Mouse (Mus musculus): ENCODE results near the gene Rbm20. TPM values are rescaled to one million over a fixed set of nuclear protein-coding genes. Genes with fewer than 3 reads are reported as not detected.

The Rbm20 gene
- total and polyA plus RNA-seq, 2 experiments from 2014 or later = 0.86 to 1.9 TPM

GRCm38 (mm10) chr19:53894538-53895121 lies 217.5 kb downstream of the Rbm20 start:
- no peak for TF ChIP-seq CTCF (IDR thresholded peaks at IDR 0.05; ENCODE audit: low read depth)
- H3K9me3 ChIP-seq (ENCODE audit: low read length) = no peaks in the 10 kb centered on the region
- no peak overlapping the region for H3K4me3 ChIP-seq (ENCODE audit: low read length)
- DNase-seq (ENCODE audit: low spot score) = no peak
- H3K27ac ChIP-seq = 0 out of 2 replicates have a peak overlapping the region, but pooled peaks have one; percentile 33
- 75% methylated on average over 12 of the region's 12 CpGs for WGBS
- H3K4me2 ChIP-seq (ENCODE audit: low read depth, low read length) = no peak overlapping the region
- no peaks in the 10 kb centered on the region for H3K4me1 ChIP-seq (ENCODE audit: insufficient read depth, low read length)
- H3K36me3 ChIP-seq (ENCODE audit: insufficient read depth, low read length) = no peaks in the 10 kb centered on the region
- H3K27me3 ChIP-seq (ENCODE audit: insufficient read depth, low read length) = no peaks in the 10 kb centered on the region
- H3K9ac ChIP-seq (replicated peaks; ENCODE audit: low read length) = no peak overlapping the region
- no peak for ATAC-seq

- H3K4me2 ChIP-seq (ENCODE audit: low read depth, low read length) = no peak overlapping the region
- no peaks in the 10 kb centered on the region for H3K36me3 ChIP-seq (ENCODE audit: insufficient read depth, low read length)
- 77% methylated on average over 5 of the region's 5 CpGs for WGBS
- H3K4me3 ChIP-seq (ENCODE audit: low read length) = no peak overlapping the region
- no peak for DNase-seq (ENCODE audit: low spot score)
- TF ChIP-seq CTCF (IDR thresholded peaks at IDR 0.05; ENCODE audit: low read depth) = no peak
- H3K27me3 ChIP-seq (ENCODE audit: insufficient read depth, low read length) = no peaks in the 10 kb centered on the region
- peaks cover 7% of the 10 kb centered on the region for H3K4me1 ChIP-seq (ENCODE audit: insufficient read depth, low read length)
- no peaks in the 10 kb centered on the region for H3K9me3 ChIP-seq (ENCODE audit: low read length)
- no peak for ATAC-seq
- no peak overlapping the region for H3K27ac ChIP-seq
- H3K9ac ChIP-seq (replicated peaks; ENCODE audit: low read length) = no peak overlapping the region
Measured at GRCm38 (mm10) chr19:53898046-53898445, 220.9 kb downstream of the Rbm20 start.

- ATAC-seq = no peak
- H3K4me3 ChIP-seq (ENCODE audit: low read length) = no peak overlapping the region
- 76% methylated on average over 4 of the region's 4 CpGs for WGBS
- peaks cover 7% of the 10 kb centered on the region for H3K4me1 ChIP-seq (ENCODE audit: insufficient read depth, low read length)
- H3K27ac ChIP-seq = no peak overlapping the region
- H3K9ac ChIP-seq (replicated peaks; ENCODE audit: low read length) = no peak overlapping the region
- no peak for DNase-seq (ENCODE audit: low spot score)
- no peaks in the 10 kb centered on the region for H3K36me3 ChIP-seq (ENCODE audit: insufficient read depth, low read length)
- TF ChIP-seq CTCF (IDR thresholded peaks at IDR 0.05; ENCODE audit: low read depth) = no peak
- no peaks in the 10 kb centered on the region for H3K9me3 ChIP-seq (ENCODE audit: low read length)
- no peaks in the 10 kb centered on the region for H3K27me3 ChIP-seq (ENCODE audit: insufficient read depth, low read length)
- no peak overlapping the region for H3K4me2 ChIP-seq (ENCODE audit: low read depth, low read length)
Measured at GRCm38 (mm10) chr19:53898498-53898897, 221.4 kb downstream of the Rbm20 start.

- no peak overlapping the region for H3K4me3 ChIP-seq (ENCODE audit: low read length)
- no peaks in the 10 kb centered on the region for H3K9me3 ChIP-seq (ENCODE audit: low read length)
- H3K9ac ChIP-seq (replicated peaks; ENCODE audit: low read length) = no peak overlapping the region
- H3K4me1 ChIP-seq (ENCODE audit: insufficient read depth, low read length) = peaks cover 7% of the 10 kb centered on the region
- no peak for ATAC-seq
- DNase-seq (ENCODE audit: low spot score) = no peak
- no peak overlapping the region for H3K4me2 ChIP-seq (ENCODE audit: low read depth, low read length)
- H3K27ac ChIP-seq = no peak overlapping the region
- 84% methylated on average over 25 of the region's 25 CpGs for WGBS
- H3K27me3 ChIP-seq (ENCODE audit: insufficient read depth, low read length) = no peaks in the 10 kb centered on the region
- no peak for TF ChIP-seq CTCF (IDR thresholded peaks at IDR 0.05; ENCODE audit: low read depth)
- H3K36me3 ChIP-seq (ENCODE audit: insufficient read depth, low read length) = no peaks in the 10 kb centered on the region
Measured at GRCm38 (mm10) chr19:53898970-53899900, 222.1 kb downstream of the Rbm20 start.

GRCm38 (mm10) chr19:53899941-53900610 lies 223.0 kb downstream of the Rbm20 start:
- Histone ChIP-seq H3K36me3 (ENCODE audit: insufficient read depth, low read length) (no peaks in the 10 kb centered on the region), H3K4me2 (ENCODE audit: low read depth, low read length) (no peak overlapping the region), H3K4me1 (ENCODE audit: insufficient read depth, low read length) (peaks cover 7% of the 10 kb centered on the region), H3K9ac (replicated peaks; ENCODE audit: low read length) (no peak overlapping the region), H3K27ac (no peak overlapping the region), H3K4me3 (ENCODE audit: low read length) (no peak overlapping the region), H3K27me3 (ENCODE audit: insufficient read depth, low read length) (no peaks in the 10 kb centered on the region), H3K9me3 (ENCODE audit: low read length) (no peaks in the 10 kb centered on the region)
- DNase-seq (ENCODE audit: low spot score) = no peak
- WGBS = 85% methylated on average over 14 of the region's 14 CpGs
- no peak for TF ChIP-seq CTCF (IDR thresholded peaks at IDR 0.05; ENCODE audit: low read depth)
- no peak for ATAC-seq

- DNase-seq (ENCODE audit: low spot score) (no peak), ATAC-seq (no peak; the same call in 1 of the 2 replicates)
- 62% methylated on average over 15 of the region's 15 CpGs for WGBS
- TF ChIP-seq CTCF (IDR thresholded peaks at IDR 0.05; ENCODE audit: low read depth) = no peak
- no peaks in the 10 kb centered on the region for H3K27me3 ChIP-seq (ENCODE audit: insufficient read depth, low read length)
- H3K4me2 ChIP-seq (ENCODE audit: low read depth, low read length) = peak overlapping the region; percentile 68
- H3K9ac ChIP-seq (replicated peaks; ENCODE audit: low read length) = peak overlapping the region; percentile 93
- peak overlapping the region; percentile 96 for H3K4me3 ChIP-seq (ENCODE audit: low read length)
- H3K27ac ChIP-seq = peak overlapping the region; percentile 94
- H3K9me3 ChIP-seq (ENCODE audit: low read length) = no peaks in the 10 kb centered on the region
- no peaks in the 10 kb centered on the region for H3K36me3 ChIP-seq (ENCODE audit: insufficient read depth, low read length)
- peaks cover 7% of the 10 kb centered on the region for H3K4me1 ChIP-seq (ENCODE audit: insufficient read depth, low read length)
Measured at GRCm38 (mm10) chr19:53901931-53902738, 225.0 kb downstream of the Rbm20 start.
